Mouse (Mus musculus) lung, adult 2 months (tissue): ENCODE measurements around the gene Prkcg. TPM values are rescaled to one million over a fixed set of nuclear protein-coding genes. Genes with fewer than 3 reads are reported as not detected.

Source experiments
- DNase-seq: peaks from one replicate; pipeline ENCODE4 v3.0.0; 2022
- H3K4me1 ChIP-seq: fragments of 200-500 bp; 2 replicates; pipeline ENCODE4 v1.6.1; 2011; ENCODE audit warnings: low read length; ENCODE audit not compliant: control insufficient read depth, insufficient read depth
- H3K4me3 ChIP-seq: fragments of 200-500 bp; replicated peaks from 2 replicates; pipeline ENCODE3; 2011; ENCODE audit warnings: low read depth, mild to moderate bottlenecking, control low read depth, low read length; ENCODE audit errors: extremely low read depth
- CTCF ChIP-seq: fragments of 200-500 bp; IDR thresholded peaks from 2 replicates; pipeline ENCODE4 v1.5.1; 2011; ENCODE audit warnings: mild to moderate bottlenecking, low read length, control low read depth; ENCODE audit not compliant: insufficient read depth
- POLR2A ChIP-seq: fragments of 200-500 bp; IDR thresholded peaks from 2 replicates; pipeline ENCODE4 v1.6.1; 2011; ENCODE audit warnings: low read depth, mild to moderate bottlenecking, control low read depth, low read length, borderline replicate concordance; ENCODE audit errors: extremely low read depth
- WGBS: fragments of 180-500 bp; shearing (Covaris S2); methylation state at CpG from one replicate; pipeline ENCODE4 v1.1.7; 2018; 5-methylcytosine and 5-hydroxymethylcytosine counted together
- polyA plus RNA-seq: library from polyadenylated mRNA; depleted of rRNA; stranded (reverse); fragments of >200 nt; gene quantifications from 2 replicates; pipeline ENCODE4 v1.2.3, GENCODE M21; 2012

The Prkcg gene
- polyA plus RNA-seq, 1 experiment, result 5.6 TPM

DNA sequence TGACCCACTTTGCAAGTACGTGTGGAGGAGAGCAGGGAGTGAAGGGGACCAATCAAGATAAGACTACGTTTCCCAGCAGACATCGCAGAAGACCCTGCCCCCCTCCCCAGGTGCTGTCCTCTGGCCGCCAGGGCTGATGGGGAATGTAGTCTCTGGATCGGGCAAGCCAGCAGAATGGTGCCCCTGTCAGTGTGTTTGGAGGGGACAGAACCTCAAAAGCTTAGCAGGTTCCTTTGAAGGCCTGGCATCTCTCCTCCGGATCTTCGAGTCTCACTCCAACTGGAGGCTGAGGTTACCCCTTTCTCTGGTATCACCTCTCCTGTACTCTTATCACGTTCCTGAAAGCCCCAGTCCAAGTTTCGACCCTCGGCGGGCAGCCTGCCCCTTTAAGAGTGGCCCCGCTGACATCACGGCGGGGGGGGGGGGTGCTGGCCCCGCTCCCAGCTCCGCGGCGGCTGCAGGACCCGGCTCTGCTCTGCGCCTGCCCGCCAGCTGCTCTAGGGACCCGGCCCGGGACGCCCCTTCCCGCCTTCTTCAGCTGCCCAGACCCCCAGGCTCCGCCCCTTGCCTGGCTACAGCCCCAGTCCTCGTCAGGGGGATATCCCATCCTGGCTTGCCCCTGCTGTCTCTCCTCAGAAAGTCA, 42.7 kb downstream of the Prkcg start:
- Histone ChIP-seq H3K4me1 (peaks cover 2% of the 10 kb centered on the region; the same call in 1 of the 2 replicates), H3K4me3 (peak overlapping the region; percentile 19)
- TF ChIP-seq POLR2A (no peak), CTCF (no peak)
- peak; percentile 12 for DNase-seq
- 3% methylated on average over 27 of the region's 27 CpGs for WGBS

- DNase-seq, result no peak
- H3K4me3 ChIP-seq, result no peak overlapping the region
- WGBS, result 0% methylated on average over 4 of the region's 4 CpGs
- peaks cover 2% of the 10 kb centered on the region; the same call in 1 of the 2 replicates for H3K4me1 ChIP-seq
- no peak for TF ChIP-seq POLR2A
- TF ChIP-seq CTCF, result no peak
Measured at GRCm38 (mm10) chr7:3332224-3332615, 43.2 kb downstream of the Prkcg start.

GRCm38 (mm10) chr7:3332619-3333521, 43.9 kb downstream of the Prkcg start, which contains the start of gene Cacng7:
TSS of gene Cacng7 (plus strand) at chr7:3332955.
- WGBS, result 4% methylated on average over 64 of the region's 65 CpGs
- TF ChIP-seq POLR2A (no peak), CTCF (no peak)
- no peak for DNase-seq
- peak within 1 kb of the TSS; percentile 19 for H3K4me3 ChIP-seq
- H3K4me1 ChIP-seq, result peaks cover 2% of the 10 kb centered on the region; the same call in 1 of the 2 replicates

DNA sequence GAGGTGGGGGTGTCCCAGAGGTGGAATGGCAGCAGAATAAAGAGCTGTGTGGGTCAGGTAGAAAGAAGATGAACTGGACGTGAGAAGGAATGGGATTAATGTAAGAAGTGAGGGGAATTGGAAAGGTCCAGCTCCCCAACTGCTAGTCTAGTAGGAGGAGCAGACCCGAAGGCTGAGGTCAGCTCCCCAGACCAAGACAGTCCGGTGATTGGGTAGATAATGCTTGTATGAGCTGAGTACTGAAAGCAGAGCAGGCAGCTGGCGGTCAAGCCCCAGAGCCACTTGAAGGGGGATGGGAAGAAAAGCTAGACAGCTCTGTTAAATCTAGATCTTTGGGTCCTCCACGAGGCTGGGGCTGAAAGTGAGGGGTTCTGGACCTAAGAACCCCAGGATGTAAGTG, 44.6 kb downstream of the Prkcg start:
- no peak overlapping the region for H3K4me3 ChIP-seq
- TF ChIP-seq POLR2A (no peak), CTCF (no peak)
- 17% methylated on average over 5 of the region's 5 CpGs for WGBS
- DNase-seq, result no peak
- H3K4me1 ChIP-seq, result peaks cover 2% of the 10 kb centered on the region; the same call in 1 of the 2 replicates

- no peak for DNase-seq
- Histone ChIP-seq H3K4me3 (no peak overlapping the region), H3K4me1 (peaks cover 2% of the 10 kb centered on the region; the same call in 1 of the 2 replicates)
- WGBS, result 66% methylated on average over 17 of the region's 17 CpGs
- TF ChIP-seq POLR2A, result no peak
- no peak for TF ChIP-seq CTCF
Measured at GRCm38 (mm10) chr7:3336412-3336811, 47.4 kb downstream of the Prkcg start.

DNA sequence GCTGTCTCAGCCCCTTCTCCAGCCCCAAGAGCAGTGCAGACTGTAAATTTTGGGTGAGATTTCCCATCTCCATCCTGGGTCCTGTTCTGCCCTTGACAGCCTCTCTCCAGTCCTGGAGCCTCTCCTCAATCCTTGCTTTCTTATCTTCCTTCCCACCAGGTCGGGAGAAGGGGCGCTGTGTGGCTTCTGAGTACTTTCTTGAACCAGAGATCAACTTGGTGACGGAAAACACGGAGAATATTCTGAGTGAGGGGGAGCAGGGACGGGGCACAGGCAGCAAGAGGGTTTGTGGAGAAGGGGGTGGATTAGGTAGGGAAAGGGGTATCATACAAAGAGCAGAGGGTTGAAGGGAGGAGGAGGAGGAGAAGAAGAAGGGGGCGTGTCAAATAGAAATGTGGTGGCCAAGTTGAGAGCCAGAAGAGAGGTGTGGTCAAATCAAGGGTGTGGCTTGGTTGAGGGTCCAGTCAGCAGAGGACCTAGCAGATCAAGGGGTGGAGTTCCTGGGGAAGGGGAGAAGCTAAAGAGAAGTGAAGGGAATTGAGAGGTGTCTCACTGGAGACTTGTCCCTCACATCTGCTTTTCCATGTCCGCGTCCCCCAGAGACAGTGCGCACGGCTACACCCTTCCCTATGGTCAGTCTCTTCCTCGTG, 49.4 kb downstream of the Prkcg start:
- 72% methylated on average over 11 of the region's 11 CpGs for WGBS
- TF ChIP-seq CTCF (no peak), POLR2A (no peak)
- H3K4me1 ChIP-seq, result no peaks in the 10 kb centered on the region
- H3K4me3 ChIP-seq, result no peak overlapping the region
- no peak for DNase-seq

GRCm38 (mm10) chr7:3339010-3339409, 50.0 kb downstream of the Prkcg start:
- no peak for DNase-seq
- 87% methylated on average over 11 of the region's 11 CpGs for WGBS
- Histone ChIP-seq H3K4me3 (no peak overlapping the region), H3K4me1 (no peaks in the 10 kb centered on the region)
- TF ChIP-seq POLR2A, result no peak
- TF ChIP-seq CTCF, result no peak

GRCm38 (mm10) chr7:3343861-3344260, 54.9 kb downstream of the Prkcg start:
- no peak for DNase-seq
- TF ChIP-seq POLR2A (no peak), CTCF (no peak)
- no peaks in the 10 kb centered on the region for H3K4me1 ChIP-seq
- 82% methylated on average over 3 of the region's 3 CpGs for WGBS
- H3K4me3 ChIP-seq, result no peak overlapping the region

DNA sequence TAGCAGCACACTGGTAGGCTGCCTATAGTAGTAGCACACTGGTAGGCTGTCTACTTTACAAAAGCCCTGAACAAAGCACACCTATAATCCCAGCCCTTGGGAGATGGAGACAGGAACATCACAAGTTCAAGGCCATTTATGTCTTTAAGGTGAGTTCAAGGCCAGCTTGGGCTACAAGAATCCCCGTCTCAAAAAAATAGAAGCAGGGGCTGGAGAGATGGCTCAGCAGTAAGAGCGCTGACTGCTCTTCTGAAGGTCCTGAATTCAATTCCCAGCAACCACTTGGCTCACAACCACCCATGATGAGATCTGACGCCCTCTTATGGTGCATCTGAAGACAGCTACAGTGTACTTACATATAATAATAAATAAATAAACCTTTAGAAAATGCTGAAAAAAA, 56.3 kb downstream of the Prkcg start:
- no peaks in the 10 kb centered on the region for H3K4me1 ChIP-seq
- DNase-seq, result no peak
- TF ChIP-seq CTCF (no peak), POLR2A (no peak)
- no peak overlapping the region for H3K4me3 ChIP-seq
- WGBS, result 91% methylated on average over 3 of the region's 3 CpGs
